ENCODE assay signal across 16 mouse cellular contexts in the genomic region with DNA sequence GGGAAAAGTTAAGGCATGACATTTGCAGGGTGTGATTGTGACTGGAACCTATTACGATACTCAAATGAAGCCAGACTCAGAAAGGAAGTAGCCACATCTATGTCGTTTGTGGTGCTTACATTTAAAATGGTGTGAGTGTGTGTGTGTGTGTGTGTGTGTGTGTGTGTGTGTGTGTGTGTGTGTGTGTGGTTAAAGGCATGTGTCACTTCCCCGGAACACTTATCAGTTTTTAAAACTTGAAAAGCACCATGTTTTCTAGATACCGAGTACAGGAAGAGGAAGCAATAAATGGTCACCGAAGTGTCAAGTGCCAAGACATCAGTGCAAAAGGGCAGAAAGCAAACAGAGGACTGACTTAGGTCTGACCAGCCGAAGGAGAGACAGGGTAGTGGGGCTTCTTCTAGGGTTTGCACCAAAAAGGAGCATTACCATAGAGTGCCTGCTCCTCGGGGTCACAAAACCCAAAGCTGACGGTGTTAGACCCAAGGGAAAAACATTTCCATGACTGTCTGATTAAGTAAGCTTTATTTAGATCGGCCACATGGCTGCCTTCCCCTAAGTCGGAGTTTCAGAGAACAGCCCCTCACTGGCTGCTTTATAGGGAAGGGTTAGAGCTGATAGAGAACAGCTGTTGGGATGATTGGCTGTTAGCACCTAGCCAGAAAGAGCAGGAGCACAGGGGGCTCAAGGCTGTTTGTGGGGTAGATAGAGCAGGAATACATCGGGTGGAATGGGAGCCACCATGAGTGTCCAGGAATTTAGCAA. TPM values are rescaled to one million over a fixed set of nuclear protein-coding genes. Genes with fewer than 3 reads are reported as not detected.
DNase-seq lines count a peak whose midpoint lies in the region; ATAC-seq lines count a peak whose summit lies in the region.
"Had no signal": no experiment of that assay in that cellular context is flagged by ENCODE, and none has a peak within 500 bp of the region (broad histone marks: within the 10 kb centered on the region; RNA-seq: fewer than 3 reads in every experiment).

No protein-coding gene starts in this region.

- 52% methylated on average over 11 of the region's 11 CpGs for WGBS in embryonic facial prominence, embryonic 11.5 days
- WGBS in embryonic facial prominence, embryonic 10.5 days, result 63% methylated on average over 11 of the region's 11 CpGs
- WGBS in liver, embryonic 11.5 days, result 28% methylated on average over 11 of the region's 11 CpGs

- ATAC-seq in embryonic facial prominence, embryonic 11.5 days (replicated peaks; ENCODE audit: insufficient number of reproducible peaks, low FRiP score, low TSS enrichment, low read depth), result no peak
- no peak for ATAC-seq in liver, embryonic 11.5 days (replicated peaks; ENCODE audit: low FRiP score)
- 0 out of 2 replicates have a peak, but pooled peaks have one; percentile 40 for ATAC-seq in megakaryocyte-erythroid progenitor cell, adult 5-6 weeks (replicated peaks; ENCODE audit: low FRiP score, low TSS enrichment, poor library complexity, severe bottlenecking)
- ATAC-seq: midbrain, embryonic 16.5 days had no signal

- no peaks in the 10 kb centered on the region for H3K36me3 ChIP-seq in embryonic facial prominence, embryonic 11.5 days (replicated peaks; ENCODE audit: control insufficient read depth, insufficient read depth, low read depth, low read length)
- H3K36me3 ChIP-seq in embryonic facial prominence, embryonic 10.5 days (replicated peaks), result no peaks in the 10 kb centered on the region
- H3K36me3 ChIP-seq in liver, embryonic 11.5 days (ENCODE audit: control insufficient read depth, insufficient read depth, low read length), result no peaks in the 10 kb centered on the region

- no peaks in the 10 kb centered on the region for H3K27me3 ChIP-seq in embryonic facial prominence, embryonic 11.5 days (ENCODE audit: control insufficient read depth, insufficient read depth, low read length)
- peaks cover 7% of the 10 kb centered on the region for H3K27me3 ChIP-seq in embryonic facial prominence, embryonic 10.5 days (replicated peaks; ENCODE audit: low read depth, poor library complexity, severe bottlenecking)
- H3K27me3 ChIP-seq in liver, embryonic 11.5 days (replicated peaks; ENCODE audit: control insufficient read depth, insufficient read depth, low read length), result no peaks in the 10 kb centered on the region

- H3K9ac ChIP-seq in embryonic facial prominence, embryonic 11.5 days (replicated peaks; ENCODE audit: low read length), result no peak overlapping the region
- H3K9ac ChIP-seq in liver, embryonic 11.5 days (ENCODE audit: low read depth, low read length), result no peak overlapping the region

- H3K4me2 ChIP-seq in embryonic facial prominence, embryonic 11.5 days (ENCODE audit: low read depth, low read length), result no peak overlapping the region; the same call in 1 of the 2 replicates
- peak overlapping the region; percentile 27 for H3K4me2 ChIP-seq in liver, embryonic 11.5 days

- H3K4me3 ChIP-seq in embryonic facial prominence, embryonic 11.5 days (ENCODE audit: low read depth, low read length), result no peak overlapping the region
- no peak overlapping the region for H3K4me3 ChIP-seq in embryonic facial prominence, embryonic 10.5 days
- H3K4me3 ChIP-seq in liver, embryonic 11.5 days (ENCODE audit: low read depth, low read length), result no peak overlapping the region
- H3K4me3 ChIP-seq: erythroblast, embryonic 14.5 days had no signal

- intact Hi-C loops in gastrocnemius, postnatal 36 days (cut with DNase I), result no loop called here

- H3K4me1 ChIP-seq in embryonic facial prominence, embryonic 11.5 days (ENCODE audit: control insufficient read depth, insufficient read depth, low read length), result no peaks in the 10 kb centered on the region
- H3K4me1 ChIP-seq in embryonic facial prominence, embryonic 10.5 days, result 0 out of 2 replicates have a peak, but pooled peaks cover 5% of the 10 kb centered on the region
- H3K4me1 ChIP-seq in liver, embryonic 11.5 days (replicated peaks; ENCODE audit: control insufficient read depth, insufficient read depth, low read length), result peaks cover 5% of the 10 kb centered on the region

- peak; percentile 43 for DNase-seq in embryonic facial prominence, embryonic 11.5 days (ENCODE audit: low spot score)
- no peak for DNase-seq in embryonic facial prominence, embryonic 10.5 days (ENCODE audit: low spot score)
- no peak for DNase-seq in liver, embryonic 11.5 days (ENCODE audit: low spot score)
- no peak for DNase-seq in liver
- DNase-seq in forelimb bud, embryonic 11.5 days (ENCODE audit: low read depth, low spot score), result peak; percentile 46
- DNase-seq in gastrocnemius, postnatal 36 days, result no peak
- no peak for DNase-seq in gastrocnemius, postnatal 25 days
- DNase-seq: cerebellum, postnatal 10 days; kidney, adult 2 months; layer of hippocampus, adult 9-11 months; lung, adult 18-20 months had no signal

- H3K27ac ChIP-seq in embryonic facial prominence, embryonic 11.5 days (replicated peaks; ENCODE audit: low read depth, low read length), result no peak overlapping the region
- no peak overlapping the region for H3K27ac ChIP-seq in embryonic facial prominence, embryonic 10.5 days (replicated peaks)
- H3K27ac ChIP-seq in liver, embryonic 11.5 days (ENCODE audit: low read depth, low read length), result no peak overlapping the region

- H3K9me3 ChIP-seq in embryonic facial prominence, embryonic 11.5 days (replicated peaks; ENCODE audit: control insufficient read depth, low read length), result no peaks in the 10 kb centered on the region
- no peaks in the 10 kb centered on the region for H3K9me3 ChIP-seq in embryonic facial prominence, embryonic 10.5 days
- H3K9me3 ChIP-seq in liver, embryonic 11.5 days (ENCODE audit: control insufficient read depth, low read length), result no peaks in the 10 kb centered on the region

RNA-seq across cellular contexts. Expression of a gene that starts 19.1 kb away (rescaled TPM):
- not detected in 2 replicates for polyA plus RNA-seq in embryonic facial prominence, embryonic 11.5 days (2014; fragmentation: Nextera tagmentation; extraction: Ambion mirVana)
- polyA plus RNA-seq in embryonic facial prominence, embryonic 10.5 days (2016; fragmentation: Nextera tagmentation; extraction: Ambion mirVana), result not detected in 2 replicates
- polyA plus RNA-seq in liver, embryonic 11.5 days (2014; fragmentation: Nextera tagmentation; extraction: Ambion mirVana), result not detected in 2 replicates
- not detected in 2 replicates for total RNA-seq in megakaryocyte-erythroid progenitor cell, adult 5-6 weeks (2014; fragmentation: Nextera tagmentation)
- total RNA-seq in megakaryocyte-erythroid progenitor cell, adult 5-6 weeks (2017), result 1.2 TPM in 1 of 2 replicates, not detected in the other
- not detected for total RNA-seq in gastrocnemius, postnatal 36 days (2021)
- not detected for total RNA-seq in gastrocnemius, postnatal 25 days (2021)
- total RNA-seq: gastrocnemius, adult 8-10 months had no signal
- polyA plus RNA-seq: erythroblast, embryonic 14.5 days; midbrain, embryonic 16.5 days; stomach, embryonic 14.5 days had no signal

RNA-seq across cellular contexts. Expression of a gene that starts 19.5 kb away (rescaled TPM):
- polyA plus RNA-seq in embryonic facial prominence, embryonic 11.5 days (2014; fragmentation: Nextera tagmentation; extraction: Ambion mirVana), result 4.2 and 8.6 TPM in 2 replicates
- polyA plus RNA-seq in embryonic facial prominence, embryonic 10.5 days (2016; fragmentation: Nextera tagmentation; extraction: Ambion mirVana), result 4.5 and 6.0 TPM in 2 replicates
- polyA plus RNA-seq in liver, embryonic 11.5 days (2014; fragmentation: Nextera tagmentation; extraction: Ambion mirVana), result 23.2 and 23.5 TPM in 2 replicates
- total RNA-seq in megakaryocyte-erythroid progenitor cell, adult 5-6 weeks (2014; fragmentation: Nextera tagmentation), result 12.5 and 40.1 TPM in 2 replicates
- 27.3 and 67.9 TPM in 2 replicates for total RNA-seq in megakaryocyte-erythroid progenitor cell, adult 5-6 weeks (2017)
- total RNA-seq in gastrocnemius, postnatal 36 days (2021), result 1 to 10 TPM in 1 of 2 experiments, under 1 TPM in 1; 0.92 to 2.6 TPM
- total RNA-seq in gastrocnemius, postnatal 25 days (2021), result 1 to 10 TPM; 2.1 to 2.3 TPM

RNA-seq across cellular contexts. Expression of a gene that starts 39.4 kb away (rescaled TPM):
- 93.4 and 104 TPM in 2 replicates for polyA plus RNA-seq in embryonic facial prominence, embryonic 11.5 days (2014; fragmentation: Nextera tagmentation; extraction: Ambion mirVana)
- 123 and 124 TPM in 2 replicates for polyA plus RNA-seq in embryonic facial prominence, embryonic 10.5 days (2016; fragmentation: Nextera tagmentation; extraction: Ambion mirVana)
- 141 and 156 TPM in 2 replicates for polyA plus RNA-seq in liver, embryonic 11.5 days (2014; fragmentation: Nextera tagmentation; extraction: Ambion mirVana)
- total RNA-seq in megakaryocyte-erythroid progenitor cell, adult 5-6 weeks (2014; fragmentation: Nextera tagmentation), result 55.7 and 74.9 TPM in 2 replicates
- total RNA-seq in megakaryocyte-erythroid progenitor cell, adult 5-6 weeks (2017), result 27.2 and 31.5 TPM in 2 replicates
- total RNA-seq in gastrocnemius, postnatal 36 days (2021), result 10 to 100 TPM; 12.0 to 12.6 TPM
- total RNA-seq in gastrocnemius, postnatal 25 days (2021), result 10 to 100 TPM; 12.6 to 14.4 TPM

RNA-seq across cellular contexts. Expression of a gene that starts 39.6 kb away (rescaled TPM):
- 51.9 and 55.4 TPM in 2 replicates for polyA plus RNA-seq in embryonic facial prominence, embryonic 11.5 days (2014; fragmentation: Nextera tagmentation; extraction: Ambion mirVana)
- 55.1 and 57.6 TPM in 2 replicates for polyA plus RNA-seq in embryonic facial prominence, embryonic 10.5 days (2016; fragmentation: Nextera tagmentation; extraction: Ambion mirVana)
- polyA plus RNA-seq in liver, embryonic 11.5 days (2014; fragmentation: Nextera tagmentation; extraction: Ambion mirVana), result 65.5 and 65.9 TPM in 2 replicates
- 35.9 and 38.8 TPM in 2 replicates for total RNA-seq in megakaryocyte-erythroid progenitor cell, adult 5-6 weeks (2014; fragmentation: Nextera tagmentation)
- 42.1 and 45.4 TPM in 2 replicates for total RNA-seq in megakaryocyte-erythroid progenitor cell, adult 5-6 weeks (2017)
- total RNA-seq in gastrocnemius, postnatal 36 days (2021), result 10 to 100 TPM in 1 of 2 experiments, 1 to 10 TPM in 1; 8.3 to 10.2 TPM
- total RNA-seq in gastrocnemius, postnatal 25 days (2021), result 10 to 100 TPM; 10.2 to 10.8 TPM

RNA-seq across cellular contexts. Expression of a gene that starts 56.4 kb away (rescaled TPM):
- polyA plus RNA-seq in embryonic facial prominence, embryonic 11.5 days (2014; fragmentation: Nextera tagmentation; extraction: Ambion mirVana), result not detected in 2 replicates
- 0.29 TPM in 1 of 2 replicates, not detected in the other for polyA plus RNA-seq in embryonic facial prominence, embryonic 10.5 days (2016; fragmentation: Nextera tagmentation; extraction: Ambion mirVana)
- polyA plus RNA-seq in liver, embryonic 11.5 days (2014; fragmentation: Nextera tagmentation; extraction: Ambion mirVana), result not detected in 2 replicates
- not detected in 2 replicates for total RNA-seq in megakaryocyte-erythroid progenitor cell, adult 5-6 weeks (2014; fragmentation: Nextera tagmentation)
- total RNA-seq in megakaryocyte-erythroid progenitor cell, adult 5-6 weeks (2017), result not detected in 2 replicates
- total RNA-seq in gastrocnemius, postnatal 36 days (2021), result not detected
- not detected for total RNA-seq in gastrocnemius, postnatal 25 days (2021)
- total RNA-seq: gastrocnemius, adult 8-10 months had no signal
- polyA plus RNA-seq: erythroblast, embryonic 14.5 days; kidney, adult 2 months had no signal

Comparison
In these comparisons a context has a peak if more than half of its experiments do, and no peak if none do; other contexts are left out.
1. DNase-seq: peak in embryonic facial prominence, embryonic 11.5 days (single experiment) and forelimb bud, embryonic 11.5 days (single experiment); none in embryonic facial prominence, embryonic 10.5 days (single experiment), liver, embryonic 11.5 days (single experiment), liver (single experiment), gastrocnemius, postnatal 36 days (0 of 2) and gastrocnemius, postnatal 25 days (single experiment).